In genomic region chr10:42715366-42716035, GRCm38 (mm10) we compare ENCODE assay signal across 7 mouse cellular contexts. TPM values are rescaled to one million over a fixed set of nuclear protein-coding genes. Genes with fewer than 3 reads are reported as not detected.
DNase-seq lines count a peak whose midpoint lies in the region; TF ChIP-seq lines count a peak whose summit lies in the region.

No protein-coding gene starts in this region.

- peak; percentile 72 for DNase-seq in brain, embryonic 14.5 days (ENCODE audit: low read depth)
- DNase-seq in embryonic facial prominence, embryonic 10.5 days (ENCODE audit: low spot score), result peak; percentile 46
- DNase-seq in kidney, adult 18-20 months, result peak; percentile 8
- peak; percentile 3 for DNase-seq in lung, postnatal 14 days
- DNase-seq in cerebellum, postnatal 4 days (ENCODE audit: low spot score in 2 of 2), result no peak
- no peak for DNase-seq in layer of hippocampus, postnatal 10 days (ENCODE audit: low spot score in 2 of 2)
- DNase-seq in adrenal gland, postnatal 36 days, result no peak

- H3K4me1 ChIP-seq in embryonic facial prominence, embryonic 10.5 days, result peaks cover 18% of the 10 kb centered on the region

- H3K27me3 ChIP-seq in embryonic facial prominence, embryonic 10.5 days (replicated peaks; ENCODE audit: low read depth, poor library complexity, severe bottlenecking), result peaks cover 32% of the 10 kb centered on the region

- no peaks in the 10 kb centered on the region for H3K36me3 ChIP-seq in embryonic facial prominence, embryonic 10.5 days (replicated peaks)

- no peaks in the 10 kb centered on the region for H3K9me3 ChIP-seq in embryonic facial prominence, embryonic 10.5 days

- 20% methylated on average over 19 of the region's 19 CpGs for WGBS in embryonic facial prominence, embryonic 10.5 days

- no peak overlapping the region for H3K27ac ChIP-seq in embryonic facial prominence, embryonic 10.5 days (replicated peaks)

- no peak for TF ChIP-seq CTCF in brain, embryonic 14.5 days (IDR thresholded peaks at IDR 0.05; ENCODE audit: borderline replicate concordance, extremely low read depth, insufficient read depth, insufficient read length)

- H3K4me3 ChIP-seq in embryonic facial prominence, embryonic 10.5 days, result peak overlapping the region; percentile 36

- no peak for TF ChIP-seq POLR2A in brain, embryonic 14.5 days (IDR thresholded peaks at IDR 0.05; ENCODE audit: borderline replicate concordance, extremely low read depth, insufficient read depth, insufficient read length, poor library complexity, severe bottlenecking)

RNA-seq across cellular contexts. Expression of gene Sec63, which starts 45.8 kb away (rescaled TPM):
- polyA plus RNA-seq in brain, embryonic 14.5 days (2012; rRNA removed), result 31.9 and 44.3 TPM in 2 replicates
- 24.5 and 24.9 TPM in 2 replicates for polyA plus RNA-seq in embryonic facial prominence, embryonic 10.5 days (2016; fragmentation: Nextera tagmentation; extraction: Ambion mirVana)
- 10 to 100 TPM; 39.2 to 49.4 TPM for total RNA-seq in layer of hippocampus, postnatal 10 days (2021)
- 10 to 100 TPM; 67.3 to 74.6 TPM for total RNA-seq in adrenal gland, postnatal 36 days (2021)

Comparison
In these comparisons a context has a peak if more than half of its experiments do, and no peak if none do; other contexts are left out.
1. DNase-seq: peak in brain, embryonic 14.5 days (single experiment), embryonic facial prominence, embryonic 10.5 days (single experiment), kidney, adult 18-20 months (single experiment) and lung, postnatal 14 days (single experiment); none in cerebellum, postnatal 4 days (0 of 2), layer of hippocampus, postnatal 10 days (0 of 2) and adrenal gland, postnatal 36 days (0 of 2).